In the genomic region with DNA sequence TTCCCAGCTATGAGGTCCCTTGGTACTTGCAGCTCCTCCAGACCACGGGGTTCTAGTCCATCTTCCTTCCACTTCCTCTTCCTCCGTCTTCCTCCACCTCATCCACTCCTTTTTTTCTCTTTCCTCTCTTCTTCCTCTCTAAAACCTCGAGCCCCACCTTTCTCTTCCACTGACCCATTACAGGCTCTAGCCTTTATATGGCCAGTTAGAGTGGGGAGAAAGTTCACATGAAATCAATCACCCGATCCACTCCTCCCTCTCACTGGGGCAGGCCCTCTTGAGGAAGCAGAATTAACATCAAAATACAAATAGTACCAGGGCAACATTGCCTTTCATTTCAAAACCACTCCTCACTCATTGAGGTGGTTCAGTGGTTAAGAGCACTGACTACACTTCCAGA, we compare ENCODE assay signal across 28 mouse cellular contexts. TPM values are rescaled to one million over a fixed set of nuclear protein-coding genes. Genes with fewer than 3 reads are reported as not detected.
"Had no signal": no experiment of that assay in that cellular context is flagged by ENCODE, and none has a peak within 500 bp of the region (broad histone marks: within the 10 kb centered on the region; RNA-seq: fewer than 3 reads in every experiment).

No protein-coding gene starts in this region.

- ATAC-seq: hindbrain, embryonic 16.5 days; inflammation-experienced regulatory T-cells, adult 6 months; liver, embryonic 12.5 days had no signal

- H3K4me3 ChIP-seq: gastrocnemius, adult 2 months; heart, embryonic 10.5 days; heart, embryonic 12.5 days; hindbrain, embryonic 10.5 days; hindbrain, embryonic 12.5 days; layer of hippocampus, adult 2 months; left cerebral cortex, adult 2 months; limb, embryonic 13.5 days; limb, embryonic 15.5 days; liver, embryonic 12.5 days had no signal

- H3K9me3 ChIP-seq: heart, embryonic 10.5 days; heart, embryonic 12.5 days; hindbrain, embryonic 10.5 days; hindbrain, embryonic 12.5 days; limb, embryonic 13.5 days; limb, embryonic 15.5 days; liver, embryonic 12.5 days had no signal

- DNase-seq: gastrocnemius, adult 2 months; gastrocnemius, postnatal 10 days; gastrocnemius, postnatal 25 days; heart, adult 18-20 months; heart, postnatal 10 days; heart, postnatal 4 days; kidney, adult 18-20 months; kidney, adult 8-10 months; kidney, postnatal 10 days; kidney, postnatal 25 days; left cerebral cortex, postnatal 4 days had no signal

- H3K4me2 ChIP-seq: heart, embryonic 12.5 days; hindbrain, embryonic 12.5 days; hindbrain, embryonic 14.5 days; limb, embryonic 13.5 days; limb, embryonic 15.5 days; liver, embryonic 12.5 days had no signal

- H3K27ac ChIP-seq: gastrocnemius, adult 2 months; heart, embryonic 10.5 days; hindbrain, embryonic 10.5 days; hindbrain, embryonic 12.5 days; hindbrain, embryonic 14.5 days; layer of hippocampus, adult 2 months; left cerebral cortex, adult 2 months; limb, embryonic 13.5 days; limb, embryonic 15.5 days; liver, embryonic 12.5 days; liver, embryonic 14.5 days had no signal

- H3K36me3 ChIP-seq: heart, embryonic 10.5 days; heart, embryonic 12.5 days; hindbrain, embryonic 10.5 days; hindbrain, embryonic 12.5 days; limb, embryonic 13.5 days; limb, embryonic 15.5 days; liver, embryonic 12.5 days had no signal

- H3K4me1 ChIP-seq: hindbrain, embryonic 10.5 days; hindbrain, embryonic 12.5 days; limb, embryonic 15.5 days; liver, embryonic 12.5 days had no signal

- H3K9ac ChIP-seq: heart, embryonic 12.5 days; hindbrain, embryonic 12.5 days; hindbrain, embryonic 14.5 days; limb, embryonic 13.5 days; limb, embryonic 15.5 days; liver, embryonic 12.5 days; liver, embryonic 14.5 days had no signal

- H3K27me3 ChIP-seq: hindbrain, embryonic 12.5 days had no signal

RNA-seq across cellular contexts. Expression of gene Hrh1, which starts 9.9 kb away (rescaled TPM):
- total RNA-seq: granulocyte monocyte progenitor cell, adult 5-6 weeks; liver, adult 2 months had no signal
- polyA plus RNA-seq: heart, embryonic 10.5 days; heart, embryonic 12.5 days; heart, embryonic 16.5 days; limb, embryonic 11.5 days; liver, embryonic 12.5 days had no signal
